ENCODE assay signal across 8 mouse cellular contexts in genomic region chr6:90428380-90428974, GRCm38 (mm10). TPM values are rescaled to one million over a fixed set of nuclear protein-coding genes. Genes with fewer than 3 reads are reported as not detected.
A peak's percentile ranks its signal among the peaks of the same experiment; 100 is the strongest.
DNase-seq lines count a peak whose midpoint lies in the region; ATAC-seq and TF ChIP-seq lines count a peak whose summit lies in the region.

Cfap100 (minus strand) TSS chr6:90428797.

- peak within 1 kb of the TSS; percentile 32 for H3K9ac ChIP-seq in hindbrain, embryonic 15.5 days

- TF ChIP-seq CTCF in gastrocnemius, adult 2 months (IDR thresholded peaks at IDR 0.05) = peak; percentile 78

- DNase-seq in adrenal gland, adult 18-20 months (ENCODE audit: low spot score in 2 of 2) = peak; percentile 65 to 76
- DNase-seq in cerebellum, postnatal 4 days (ENCODE audit: low spot score in 2 of 2) = peak; percentile 63 to 81
- peak; percentile 84 for DNase-seq in gastrocnemius, adult 2 months
- peak; percentile 76 to 81 for DNase-seq in layer of hippocampus, postnatal 36 days
- peak; percentile 77 for DNase-seq in lung, postnatal 14 days
- peak; percentile 30 for DNase-seq in retina, postnatal 7 days (ENCODE audit: low read depth, low spot score)
- DNase-seq in natural killer cell, adult 2 months (ENCODE audit: low spot score in 2 of 2) = no peak

- H3K27ac ChIP-seq in gastrocnemius, adult 2 months = peak within 1 kb of the TSS; percentile 70
- H3K27ac ChIP-seq in hindbrain, embryonic 15.5 days (replicated peaks) = peak within 1 kb of the TSS; percentile 56

- no peaks in the 10 kb centered on the region for H3K36me3 ChIP-seq in hindbrain, embryonic 15.5 days

- under 1% methylated on average over 31 of the region's 31 CpGs for WGBS in hindbrain, embryonic 15.5 days

- H3K27me3 ChIP-seq in hindbrain, embryonic 15.5 days = no peaks in the 10 kb centered on the region

- H3K4me3 ChIP-seq in gastrocnemius, adult 2 months = peak within 1 kb of the TSS; percentile 76
- H3K4me3 ChIP-seq in hindbrain, embryonic 15.5 days = peak within 1 kb of the TSS; percentile 39

- intact Hi-C loops in gastrocnemius, adult 2 months (cut with DNase I) = loop anchor here (5.0 to 10.0 kb wide), 3 partner anchors 46 to 754 kb away; no protein-coding TSS in a partner anchor

- H3K4me2 ChIP-seq in hindbrain, embryonic 15.5 days = peak within 1 kb of the TSS; percentile 76

- H3K4me1 ChIP-seq in hindbrain, embryonic 15.5 days (replicated peaks) = peaks cover 15% of the 10 kb centered on the region

- no peaks in the 10 kb centered on the region for H3K9me3 ChIP-seq in hindbrain, embryonic 15.5 days

- ATAC-seq in hindbrain, embryonic 15.5 days (ENCODE audit: low FRiP score, low read depth) = peak; percentile 89

RNA-seq across cellular contexts. Expression of gene Cfap100, which starts in this region (rescaled TPM):
- under 1 TPM; 0.48 to 0.99 TPM for total RNA-seq in adrenal gland, adult 18-20 months (2021)
- under 1 TPM; 0.11 to 0.13 TPM for total RNA-seq in gastrocnemius, adult 2 months (2021)
- 6.7 and 7.2 TPM in 2 replicates for polyA plus RNA-seq in hindbrain, embryonic 15.5 days (2015; fragmentation: Nextera tagmentation; extraction: Ambion mirVana)
- total RNA-seq in layer of hippocampus, postnatal 36 days (2021) = 10 to 100 TPM; 10.7 to 16.8 TPM

Comparison
In these comparisons a context has a peak if more than half of its experiments do, and no peak if none do; other contexts are left out.
1. RNA of gene Cfap100 (total RNA-seq): 10.7 to 16.8 TPM in layer of hippocampus, postnatal 36 days; 0.48 to 0.99 TPM in adrenal gland, adult 18-20 months and 0.11 to 0.13 TPM in gastrocnemius, adult 2 months; every median in the first group is over 4 times any median in the second.
2. Peak in DNase-seq in adrenal gland, adult 18-20 months; RNA of the gene not detected or under 1 TPM.
3. Peak in DNase-seq, H3K4me3 ChIP-seq and H3K27ac ChIP-seq in gastrocnemius, adult 2 months; RNA of the gene not detected or under 1 TPM.
4. DNase-seq: peak in cerebellum, postnatal 4 days (2 of 2), layer of hippocampus, postnatal 36 days (2 of 2), lung, postnatal 14 days (single experiment) and retina, postnatal 7 days (single experiment); none in natural killer cell, adult 2 months (0 of 2).